Mouse (Mus musculus): ENCODE data around the gene Olfr1200. TPM values are rescaled to one million over a fixed set of nuclear protein-coding genes. Genes with fewer than 3 reads are reported as not detected.

Olfr1200 gene
- polyA plus RNA-seq (2012): not detected in 2 replicates

DNA sequence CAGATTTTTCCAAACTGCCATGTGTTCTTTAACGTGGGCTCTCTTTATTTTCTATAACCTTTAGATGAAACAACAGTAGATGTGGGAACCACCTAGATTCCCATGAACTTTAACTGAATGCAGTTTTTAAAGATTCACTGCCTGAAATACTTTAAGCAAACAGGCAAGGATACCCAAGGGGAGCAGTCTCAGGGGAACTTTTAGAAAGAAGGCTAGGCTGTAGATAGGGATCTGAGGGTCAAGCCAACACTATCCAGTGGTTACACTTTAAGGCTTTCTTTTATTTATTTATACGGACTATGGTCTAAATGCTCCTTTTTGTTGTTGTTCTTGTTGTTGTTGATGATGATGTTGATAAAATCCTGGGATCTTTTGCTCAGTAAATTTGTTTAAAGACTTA, at the start of gene Olfr1200:
TSS of gene Olfr1200 (minus strand) at position 101 of the 400 bp plus-strand sequence.
- no peaks in the 10 kb centered on the region for H3K27me3 ChIP-seq (ENCODE audit: control insufficient read depth)

DNA sequence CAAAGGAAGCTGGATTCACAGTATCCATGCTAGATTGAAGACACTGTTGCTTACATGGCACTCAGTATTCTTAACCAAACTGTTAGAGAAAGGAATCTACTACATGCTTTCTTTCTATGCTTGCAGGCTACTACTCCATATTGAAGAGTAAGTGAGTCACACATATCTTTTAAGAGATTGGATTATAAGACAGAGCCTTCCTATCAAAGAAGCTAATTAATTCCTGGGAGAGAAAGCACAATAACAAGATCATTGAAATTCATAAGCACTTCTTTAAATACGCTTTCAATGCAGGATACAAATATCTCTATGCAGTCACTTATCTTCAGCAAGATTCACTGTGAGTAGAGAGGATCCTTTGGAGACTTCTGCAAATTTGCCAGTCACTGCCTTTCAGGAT, 43.9 kb upstream of the Olfr1200 start, which contains the start of gene Olfr1202:
TSS of gene Olfr1202 (plus strand) at position 301 of the 400 bp plus-strand sequence.
- H3K27me3 ChIP-seq (ENCODE audit: control insufficient read depth): no peaks in the 10 kb centered on the region
- H3K4me1 ChIP-seq (ENCODE audit: control insufficient read depth): no peaks in the 10 kb centered on the region
- no peaks in the 10 kb centered on the region for H3K36me3 ChIP-seq (ENCODE audit: control insufficient read depth)
- no peaks in the 10 kb centered on the region for H3K9me3 ChIP-seq (ENCODE audit: control insufficient read depth, low read length)
- H3K4me3 ChIP-seq (replicated peaks): no peak within 1 kb of the TSS
- no peak for TF ChIP-seq GATA1 (IDR thresholded peaks at IDR 0.05; ENCODE audit: low read length)
- no peak for TF ChIP-seq TAL1 (IDR thresholded peaks at IDR 0.05; ENCODE audit: low read length)

More for the DNA sequence above, at the start of gene Olfr1200:
- Histone ChIP-seq H3K36me3 (ENCODE audit: control insufficient read depth) (no peaks in the 10 kb centered on the region), H3K9me3 (ENCODE audit: control insufficient read depth, low read length) (no peaks in the 10 kb centered on the region; the same call in 1 of the 2 replicates), H3K4me1 (ENCODE audit: control insufficient read depth) (no peaks in the 10 kb centered on the region), H3K4me3 (replicated peaks) (no peak within 1 kb of the TSS)
- TF ChIP-seq TAL1 (IDR thresholded peaks at IDR 0.05; ENCODE audit: low read length) (no peak), GATA1 (IDR thresholded peaks at IDR 0.05; ENCODE audit: low read length) (no peak)

DNA sequence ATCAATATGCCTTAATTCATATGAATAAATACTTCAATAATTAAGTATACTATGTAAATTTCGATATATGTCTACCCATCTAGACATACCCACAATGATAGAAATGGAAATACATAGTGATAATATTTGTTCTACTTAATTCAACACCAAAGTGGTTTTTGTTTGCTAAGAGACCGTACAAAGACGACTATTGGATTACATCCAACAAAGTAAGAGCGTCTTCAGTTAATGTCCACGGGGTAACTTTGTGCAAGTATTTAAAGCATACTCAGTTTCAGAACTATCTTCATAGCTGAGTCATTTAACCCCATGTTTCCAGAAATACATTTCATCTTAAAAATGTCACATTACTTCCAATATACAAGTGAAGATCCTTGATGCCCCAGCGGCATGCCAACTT, 22.4 kb upstream of the Olfr1200 start, which contains the start of gene Olfr1201:
TSS of gene Olfr1201 (plus strand) at position 301 of the 400 bp plus-strand sequence.
- Histone ChIP-seq H3K36me3 (ENCODE audit: control insufficient read depth) (no peaks in the 10 kb centered on the region), H3K4me3 (replicated peaks) (no peak within 1 kb of the TSS), H3K9me3 (ENCODE audit: control insufficient read depth, low read length) (no peaks in the 10 kb centered on the region; the same call in 1 of the 2 replicates), H3K4me1 (ENCODE audit: control insufficient read depth) (no peaks in the 10 kb centered on the region), H3K27me3 (ENCODE audit: control insufficient read depth) (no peaks in the 10 kb centered on the region)
- TF ChIP-seq GATA1 (IDR thresholded peaks at IDR 0.05; ENCODE audit: low read length): no peak
- TF ChIP-seq TAL1 (IDR thresholded peaks at IDR 0.05; ENCODE audit: low read length): no peak

DNA sequence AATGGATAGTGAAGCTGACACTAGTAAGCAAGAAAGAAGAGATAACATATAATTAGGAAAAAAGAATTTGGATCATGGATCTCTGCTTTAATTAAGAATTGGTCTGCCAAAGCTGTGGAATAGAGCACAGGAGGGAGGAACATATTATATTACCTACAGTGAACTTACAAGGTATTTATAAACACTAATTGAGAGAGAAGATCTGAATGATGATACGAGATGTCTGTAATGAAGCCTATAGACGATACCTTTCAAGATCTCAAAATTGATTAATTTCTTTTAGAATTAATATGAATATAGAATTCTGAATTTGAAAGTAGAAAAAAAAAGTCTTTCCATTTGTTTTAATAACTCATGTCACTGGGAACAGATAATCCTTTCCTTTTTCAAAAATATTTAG, 9.9 kb downstream of the Olfr1200 start, which contains the start of gene Olfr1199:
TSS of gene Olfr1199 (minus strand) at position 101 of the 400 bp plus-strand sequence.
- TF ChIP-seq GATA1 (IDR thresholded peaks at IDR 0.05; ENCODE audit: low read length) (no peak), TAL1 (IDR thresholded peaks at IDR 0.05; ENCODE audit: low read length) (no peak)
- no peaks in the 10 kb centered on the region for H3K36me3 ChIP-seq (ENCODE audit: control insufficient read depth)
- no peaks in the 10 kb centered on the region for H3K4me1 ChIP-seq (ENCODE audit: control insufficient read depth)
- H3K4me3 ChIP-seq (replicated peaks): no peak within 1 kb of the TSS
- no peaks in the 10 kb centered on the region for H3K27me3 ChIP-seq (ENCODE audit: control insufficient read depth)
- peaks cover 5% of the 10 kb centered on the region for H3K9me3 ChIP-seq (ENCODE audit: control insufficient read depth, low read length)

DNA sequence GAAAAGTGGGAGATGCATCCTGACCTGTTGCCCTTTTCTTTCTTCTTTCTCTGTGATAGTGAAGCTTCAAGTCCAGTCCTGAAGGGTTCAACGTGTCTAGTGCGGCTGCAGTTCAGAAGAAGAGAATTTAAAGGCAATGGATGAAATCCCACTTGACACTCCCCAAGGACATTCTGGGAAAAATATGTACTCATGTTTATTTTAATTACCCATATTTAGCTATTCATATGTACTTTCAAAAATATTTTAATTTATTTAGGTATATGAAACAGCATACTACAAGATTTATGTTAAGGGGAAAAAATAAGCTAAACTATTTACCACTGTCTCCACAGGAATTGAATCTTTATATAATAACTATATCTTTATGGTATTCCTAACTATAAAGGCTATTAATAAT, 19.0 kb downstream of the Olfr1200 start, which contains the start of gene Olfr1198:
TSS of gene Olfr1198 (minus strand) at position 101 of the 400 bp plus-strand sequence.
- TF ChIP-seq GATA1 (IDR thresholded peaks at IDR 0.05; ENCODE audit: low read length) (no peak), TAL1 (IDR thresholded peaks at IDR 0.05; ENCODE audit: low read length) (no peak)
- Histone ChIP-seq H3K36me3 (ENCODE audit: control insufficient read depth) (no peaks in the 10 kb centered on the region), H3K27me3 (ENCODE audit: control insufficient read depth) (no peaks in the 10 kb centered on the region), H3K9me3 (ENCODE audit: control insufficient read depth, low read length) (no peaks in the 10 kb centered on the region), H3K4me1 (ENCODE audit: control insufficient read depth) (no peaks in the 10 kb centered on the region), H3K4me3 (replicated peaks) (no peak within 1 kb of the TSS)

DNA sequence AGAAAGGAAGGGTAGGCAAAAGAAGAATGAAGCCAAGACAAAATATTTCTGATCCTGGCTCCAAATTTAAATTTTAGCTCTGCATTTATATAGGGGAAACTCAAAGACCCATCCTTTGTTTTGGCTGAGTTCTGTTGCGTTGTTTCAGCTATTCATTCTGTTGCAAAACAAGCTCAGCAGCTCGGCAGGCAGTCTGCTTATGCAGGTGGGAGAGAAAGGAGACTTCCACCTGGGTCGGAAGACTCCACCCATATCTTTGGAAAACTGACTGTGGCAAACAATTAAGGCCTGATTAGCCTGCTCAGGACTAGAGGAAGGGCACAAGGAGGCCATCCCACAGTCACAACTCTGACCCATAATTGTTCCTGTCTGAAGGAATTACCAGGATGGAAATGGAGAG, 26.9 kb downstream of the Olfr1200 start:
- TF ChIP-seq TAL1 (IDR thresholded peaks at IDR 0.05; ENCODE audit: low read length) (no peak), GATA1 (IDR thresholded peaks at IDR 0.05; ENCODE audit: low read length) (no peak)
- Histone ChIP-seq H3K27me3 (ENCODE audit: control insufficient read depth) (no peaks in the 10 kb centered on the region), H3K4me1 (ENCODE audit: control insufficient read depth) (no peaks in the 10 kb centered on the region), H3K9me3 (ENCODE audit: control insufficient read depth, low read length) (no peaks in the 10 kb centered on the region; the same call in 1 of the 2 replicates), H3K4me3 (replicated peaks) (no peak overlapping the region), H3K36me3 (ENCODE audit: control insufficient read depth) (no peaks in the 10 kb centered on the region)

DNA sequence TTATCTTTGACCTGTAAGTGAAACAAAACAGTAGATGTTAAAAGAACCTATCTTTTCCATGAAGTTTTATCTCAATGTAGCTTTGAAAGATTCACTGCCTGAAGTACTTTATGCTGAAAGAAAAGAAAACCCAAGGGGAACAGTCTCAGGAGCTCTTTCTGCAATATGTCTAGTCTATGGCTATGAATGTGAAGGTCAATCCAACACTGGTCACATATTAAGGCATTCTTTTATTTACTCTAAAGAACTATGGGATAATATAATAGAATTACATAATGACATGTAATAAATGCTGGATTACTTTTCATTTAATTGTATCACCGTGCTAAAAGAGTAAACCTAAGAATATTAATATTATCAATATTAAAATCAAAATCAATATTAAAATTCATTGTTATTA, 38.0 kb downstream of the Olfr1200 start, which contains the start of gene Olfr1197:
TSS of gene Olfr1197 (minus strand) at position 101 of the 400 bp plus-strand sequence.
- Histone ChIP-seq H3K9me3 (ENCODE audit: control insufficient read depth, low read length) (no peaks in the 10 kb centered on the region), H3K4me1 (ENCODE audit: control insufficient read depth) (no peaks in the 10 kb centered on the region), H3K27me3 (ENCODE audit: control insufficient read depth) (no peaks in the 10 kb centered on the region), H3K4me3 (replicated peaks) (no peak within 1 kb of the TSS), H3K36me3 (ENCODE audit: control insufficient read depth) (no peaks in the 10 kb centered on the region)
- TF ChIP-seq GATA1 (IDR thresholded peaks at IDR 0.05; ENCODE audit: low read length) (no peak), TAL1 (IDR thresholded peaks at IDR 0.05; ENCODE audit: low read length) (no peak)

Other genes with a start within 250 kb of the Olfr1200 start
- not detected in 2 replicates for gene Olfr1188, start 213.6 kb downstream of the Olfr1200 start, polyA plus RNA-seq (2012)
- gene Olfr1189, start 184.0 kb downstream of the Olfr1200 start, polyA plus RNA-seq (2012): not detected in 2 replicates
- gene Olfr1191-ps1, start 129.9 kb downstream of the Olfr1200 start, polyA plus RNA-seq (2012): 0.01 TPM in 1 of 2 replicates, not detected in the other
- not detected in 2 replicates for gene Olfr1192-ps1, start 122.0 kb downstream of the Olfr1200 start, polyA plus RNA-seq (2012)
- not detected in 2 replicates for gene Olfr1193, start 94.9 kb downstream of the Olfr1200 start, polyA plus RNA-seq (2012)
- gene Olfr1195, start 81.3 kb downstream of the Olfr1200 start, polyA plus RNA-seq (2012): not detected in 2 replicates
- gene Olfr1196, start 65.9 kb downstream of the Olfr1200 start, polyA plus RNA-seq (2012): not detected in 2 replicates
- not detected in 2 replicates for gene Olfr1197, start 38.1 kb downstream of the Olfr1200 start, polyA plus RNA-seq (2012)
- not detected in 2 replicates for gene Olfr1198, start 19.1 kb downstream of the Olfr1200 start, polyA plus RNA-seq (2012)
- gene Olfr1199, start 10.0 kb downstream of the Olfr1200 start, polyA plus RNA-seq (2012): not detected in 2 replicates
- gene Olfr1201, start 22.5 kb upstream of the Olfr1200 start, polyA plus RNA-seq (2012): not detected in 2 replicates
- not detected in 2 replicates for gene Olfr1202, start 44.0 kb upstream of the Olfr1200 start, polyA plus RNA-seq (2012)
- not detected in 2 replicates for gene Olfr1205, start 59.2 kb upstream of the Olfr1200 start, polyA plus RNA-seq (2012)
- not detected in 2 replicates for gene Olfr1204, start 78.8 kb upstream of the Olfr1200 start, polyA plus RNA-seq (2012)
- not detected in 2 replicates for gene Olfr1206, start 92.7 kb upstream of the Olfr1200 start, polyA plus RNA-seq (2012)
- not detected in 2 replicates for gene Olfr1208, start 131.8 kb upstream of the Olfr1200 start, polyA plus RNA-seq (2012)
- not detected in 2 replicates for gene Olfr1209, start 144.7 kb upstream of the Olfr1200 start, polyA plus RNA-seq (2012)
- not detected in 2 replicates for gene Olfr1211, start 167.6 kb upstream of the Olfr1200 start, polyA plus RNA-seq (2012)
- gene Olfr1212, start 183.5 kb upstream of the Olfr1200 start, polyA plus RNA-seq (2012): not detected in 2 replicates
- gene Gm13762, start 209.8 kb upstream of the Olfr1200 start, polyA plus RNA-seq (2012): not detected in 2 replicates
- not detected in 2 replicates for gene Olfr1214, start 222.2 kb upstream of the Olfr1200 start, polyA plus RNA-seq (2012)
- gene Olfr1215, start 236.5 kb upstream of the Olfr1200 start, polyA plus RNA-seq (2012): not detected in 2 replicates
- gene Olfr1216, start 247.9 kb upstream of the Olfr1200 start, polyA plus RNA-seq (2012): not detected in 2 replicates

Data from erythroblast, embryonic 14.5 days (primary cell).